Mouse (Mus musculus) B cell, adult 62 days (primary cell): ENCODE results near the gene Nectin2. TPM values are rescaled to one million over a fixed set of nuclear protein-coding genes. Genes with fewer than 3 reads are reported as not detected.

Experiments
- total RNA-seq: library from RNA; stranded (reverse); gene quantifications from 4 replicates; pipeline ENCODE4 v1.2.4, GENCODE M21; 2023

The Nectin2 gene
- total RNA-seq, result not detected in 4 replicates

GRCm38 (mm10) chr7:19750217-19751069, at the start of gene Nectin2:
Gene Nectin2 (minus strand): TSS chr7:19750483.

GRCm38 (mm10) chr7:19796697-19797588, 46.7 kb upstream of the Nectin2 start, which contains the start of gene Cblc:
Gene Cblc (minus strand): TSS chr7:19796809.

DNA sequence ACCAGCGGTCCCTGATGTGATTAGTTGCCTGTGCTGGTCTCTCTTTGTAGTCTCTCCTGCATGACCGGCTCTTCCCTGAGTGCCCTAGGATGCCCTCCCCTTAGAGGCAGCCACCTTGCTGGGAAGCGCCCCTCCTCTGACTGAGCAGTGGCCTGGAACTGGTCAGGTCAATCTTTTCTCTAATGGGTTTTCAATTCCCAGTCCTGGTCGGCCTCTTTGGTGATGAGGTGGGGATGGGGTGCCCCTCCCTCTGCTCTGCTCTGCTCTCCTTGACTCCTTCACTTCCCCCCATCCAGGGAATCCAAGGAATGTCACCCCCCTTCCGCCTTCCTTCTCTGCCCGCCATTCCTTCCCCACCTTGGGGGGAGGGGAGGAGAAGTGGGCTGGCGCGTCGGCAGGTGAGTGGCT, 20.7 kb upstream of the Nectin2 start, which contains the start of gene Bcam:
Bcam (minus strand) TSS at position 33 of the 408 bp plus-strand sequence.

DNA sequence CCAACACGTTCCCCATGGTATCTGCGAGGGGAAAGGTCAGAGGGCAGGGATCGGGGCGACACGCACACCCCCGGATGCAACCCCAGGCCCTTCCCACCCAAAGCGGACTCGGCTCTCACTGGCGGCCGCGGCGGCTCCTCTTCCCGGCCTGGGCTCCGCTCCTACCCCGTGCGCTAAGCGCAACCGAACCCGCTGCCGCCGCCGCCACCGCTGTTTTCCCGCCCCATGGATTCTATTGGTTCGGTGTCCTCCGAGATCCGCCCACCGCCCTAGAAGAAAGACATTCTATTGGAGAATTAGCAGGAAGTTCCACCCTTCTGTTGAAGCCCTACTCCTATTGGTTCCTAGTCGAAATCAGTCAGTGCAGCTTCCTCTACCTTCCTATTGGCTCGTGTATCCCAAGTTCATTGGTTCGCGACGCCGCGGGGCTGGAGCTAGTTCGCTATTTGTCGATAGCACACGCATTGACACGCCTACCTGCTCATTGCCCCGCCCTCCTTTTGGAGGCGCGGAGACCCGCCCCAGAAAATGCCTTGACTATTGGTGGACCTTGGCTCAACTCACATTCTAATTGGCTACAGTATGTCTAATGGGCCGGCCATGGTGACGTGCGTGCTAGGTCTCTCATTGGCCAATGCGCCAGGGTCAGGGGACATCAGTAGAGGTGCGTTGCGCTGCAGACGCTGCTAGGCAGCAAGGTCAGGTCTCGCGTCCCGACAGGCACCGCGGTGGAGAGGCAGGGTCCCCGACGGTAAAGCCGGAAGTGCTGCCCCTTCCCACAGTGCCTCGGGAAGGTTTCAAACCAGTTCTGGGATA, 34.8 kb downstream of the Nectin2 start, which contains the start of gene Tomm40:
Tomm40 (minus strand) TSS at position 200 of the 816 bp plus-strand sequence.

GRCm38 (mm10) chr7:19698907-19699826, 51.1 kb downstream of the Nectin2 start, which contains the start of gene Apoe:
Gene Apoe (minus strand): TSS chr7:19699188.

GRCm38 (mm10) chr7:19691873-19692865, 58.1 kb downstream of the Nectin2 start, which contains the start of gene Apoc1:
Gene Apoc1 (minus strand): TSS chr7:19692660.

DNA sequence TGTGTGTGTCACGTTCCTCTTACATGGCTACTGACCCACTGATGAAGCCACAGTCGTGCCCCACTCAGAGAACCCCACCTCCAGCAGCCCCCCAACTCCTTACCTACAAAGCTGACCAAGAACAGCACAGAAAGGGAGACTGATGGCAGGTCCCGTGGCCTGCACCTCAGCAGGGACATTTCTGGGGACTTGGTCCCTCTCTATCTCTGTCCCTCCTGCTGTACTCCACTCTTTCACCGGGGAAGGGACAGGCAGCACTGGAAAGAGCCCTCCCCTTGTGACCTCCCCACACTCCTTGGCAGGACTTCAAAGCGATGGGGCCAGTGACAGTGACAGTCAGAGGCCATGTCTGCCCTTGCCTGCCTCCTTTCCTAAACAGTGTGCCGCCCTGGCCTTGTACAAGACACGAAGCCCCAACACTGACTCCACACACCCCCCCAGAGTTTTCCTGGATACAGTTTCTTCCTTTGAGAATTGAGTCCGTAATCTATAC, 69.0 kb downstream of the Nectin2 start, which contains the start of the genes Gm44805 and Apoc4:
Gm44805 (minus strand) TSS at position 222 of the 493 bp plus-strand sequence.
Apoc4 (minus strand) TSS at position 278 of the 493 bp plus-strand sequence.

GRCm38 (mm10) chr7:19677872-19678271, 72.4 kb downstream of the Nectin2 start, which contains the start of gene Apoc2:
Gene Apoc2 (minus strand): TSS chr7:19677941.

Other genes with a start within 250 kb of the Nectin2 start
- gene Bloc1s3, start 242.1 kb downstream of the Nectin2 start, total RNA-seq, result 3.1 to 5.3 TPM (median 4.6 TPM) in 4 replicates
- gene Trappc6a, start 242.1 kb downstream of the Nectin2 start, total RNA-seq, result 27.9 to 35.9 TPM (median 30.9 TPM) in 4 replicates
- 0.31 to 0.78 TPM (median 0.53 TPM) in 4 replicates for gene Nkpd1, start 232.6 kb downstream of the Nectin2 start, total RNA-seq
- gene Ppp1r37, start 187.4 kb downstream of the Nectin2 start, total RNA-seq, result 55.1 to 64.0 TPM (median 60.2 TPM) in 4 replicates
- 9.7 to 13.7 TPM (median 12.6 TPM) in 4 replicates for gene Zfp296, start 173.2 kb downstream of the Nectin2 start, total RNA-seq
- gene Gemin7, start 172.9 kb downstream of the Nectin2 start, total RNA-seq, result 72.4 to 80.4 TPM (median 77.1 TPM) in 4 replicates
- gene Clasrp, start 146.0 kb downstream of the Nectin2 start, total RNA-seq, result 94.5 to 107 TPM (median 98.1 TPM) in 4 replicates
- 113 to 122 TPM (median 116 TPM) in 4 replicates for gene Relb, start 121.0 kb downstream of the Nectin2 start, total RNA-seq
- 64.7 to 85.0 TPM (median 67.9 TPM) in 4 replicates for gene Clptm1, start 85.5 kb downstream of the Nectin2 start, total RNA-seq
- not detected in 4 replicates for gene Apoc2, start 72.5 kb downstream of the Nectin2 start, total RNA-seq
- not detected in 4 replicates for gene Gm44805, start 69.1 kb downstream of the Nectin2 start, total RNA-seq
- gene Apoc4, start 69.0 kb downstream of the Nectin2 start, total RNA-seq, result not detected in 4 replicates
- not detected in 4 replicates for gene Apoc1, start 57.8 kb downstream of the Nectin2 start, total RNA-seq
- 69.0 to 80.2 TPM (median 73.6 TPM) in 4 replicates for gene Apoe, start 51.3 kb downstream of the Nectin2 start, total RNA-seq
- 52.4 to 61.9 TPM (median 55.5 TPM) in 4 replicates for gene Tomm40, start 35.0 kb downstream of the Nectin2 start, total RNA-seq
- gene Bcam, start 20.5 kb upstream of the Nectin2 start, total RNA-seq, result not detected in 4 replicates
- 1.2 to 3.7 TPM (median 2.1 TPM) in 3 of 4 replicates, not detected in the other for gene Cblc, start 46.3 kb upstream of the Nectin2 start, total RNA-seq
- 57.3 to 76.7 TPM (median 71.4 TPM) in 4 replicates for gene Bcl3, start 72.3 kb upstream of the Nectin2 start, total RNA-seq
- not detected in 4 replicates for gene Gm19345, start 101.5 kb upstream of the Nectin2 start, total RNA-seq
- 13.2 to 20.2 TPM (median 15.3 TPM) in 4 replicates for gene Ceacam16, start 110.8 kb upstream of the Nectin2 start, total RNA-seq
- gene Ceacam19, start 137.5 kb upstream of the Nectin2 start, total RNA-seq, result not detected in 4 replicates
- gene Pvr, start 170.7 kb upstream of the Nectin2 start, total RNA-seq, result 18.8 to 24.1 TPM (median 21.6 TPM) in 4 replicates
- gene Igsf23, start 200.3 kb upstream of the Nectin2 start, total RNA-seq, result not detected in 4 replicates
- gene Ceacam20, start 214.9 kb upstream of the Nectin2 start, total RNA-seq, result not detected in 4 replicates
- gene Nlrp9b, start 241.0 kb upstream of the Nectin2 start, total RNA-seq, result not detected in 4 replicates